Mouse (Mus musculus) stomach, postnatal 0 days (tissue): Measurements from ENCODE around the gene Fam3a. TPM values are rescaled to one million over a fixed set of nuclear protein-coding genes. Genes with fewer than 3 reads are reported as not detected.

Experiments
- ATAC-seq: fragments of 200-750 bp; cut with Nextera tagmentation; 2 replicates; pipeline ENCODE4 v1.8.0; 2017; ENCODE audit not compliant: low FRiP score, low TSS enrichment
- DNase-seq: peaks from one replicate; pipeline ENCODE4 v3.0.0-alpha.2; 2016; ENCODE audit warnings: low spot score
- H3K27ac ChIP-seq: fragments of 300-500 bp; sonication (generic); replicated peaks from 2 replicates; pipeline ENCODE4 v1.5.1; 2014; ENCODE audit warnings: mild to moderate bottlenecking, control low read depth
- H3K27me3 ChIP-seq: fragments of 300-500 bp; sonication (generic); 2 replicates; pipeline ENCODE4 v1.6.1; 2014; ENCODE audit warnings: low read length; ENCODE audit not compliant: control insufficient read depth, insufficient read depth
- H3K36me3 ChIP-seq: fragments of 300-500 bp; sonication (generic); 2 replicates; pipeline ENCODE4 v1.6.1; 2014; ENCODE audit warnings: low read length, mixed read lengths; ENCODE audit not compliant: control insufficient read depth, insufficient read depth
- H3K4me1 ChIP-seq: fragments of 300-500 bp; sonication (generic); replicated peaks from 2 replicates; pipeline ENCODE4 v1.6.1; 2014; ENCODE audit warnings: antibody characterized with exemption; ENCODE audit not compliant: control insufficient read depth, insufficient read depth
- H3K4me2 ChIP-seq: fragments of 300-500 bp; sonication (generic); replicated peaks from 2 replicates; pipeline ENCODE4 v1.6.1; 2014; ENCODE audit warnings: low read depth, mild to moderate bottlenecking, control low read depth, moderate library complexity
- H3K4me3 ChIP-seq: fragments of 300-500 bp; sonication (generic); 2 replicates; pipeline ENCODE4 v1.5.1; 2014; ENCODE audit warnings: low read depth, low read length, control low read depth
- H3K9ac ChIP-seq: fragments of 300-500 bp; sonication (generic); 2 replicates; pipeline ENCODE4 v1.6.1; 2014; ENCODE audit warnings: mild to moderate bottlenecking, low read length, control low read depth, mixed read lengths
- H3K9me3 ChIP-seq: fragments of 300-500 bp; sonication (generic); 2 replicates; pipeline ENCODE4 v1.6.1; 2016; ENCODE audit warnings: low read length; ENCODE audit not compliant: control insufficient read depth
- CTCF ChIP-seq: IDR thresholded peaks from 2 replicates; pipeline ENCODE4 v1.5.1; 2016; ENCODE audit warnings: antibody characterized with exemption, low read depth, mild to moderate bottlenecking, moderate library complexity
- EP300 ChIP-seq: optimal IDR thresholded peaks from 2 replicates; pipeline ENCODE3; 2016; ENCODE audit warnings: antibody characterized with exemption
- WGBS: fragments of 180-500 bp; shearing (Covaris S2); extraction: QIAGEN DNeasy Blood & Tissue Kit; methylation state at CpG from one replicate; pipeline ENCODE4 v1.1.7; 2014; 5-methylcytosine and 5-hydroxymethylcytosine counted together
- polyA plus RNA-seq: library from polyadenylated mRNA; unstranded; fragments of >200 nt; fragmentation: Nextera tagmentation; extraction: Ambion mirVana; gene quantifications from 2 replicates; pipeline ENCODE4 v1.2.1, GENCODE M21; 2015

Fam3a gene
- polyA plus RNA-seq, 1 experiment from 2014 or later = 26.0 TPM

DNA sequence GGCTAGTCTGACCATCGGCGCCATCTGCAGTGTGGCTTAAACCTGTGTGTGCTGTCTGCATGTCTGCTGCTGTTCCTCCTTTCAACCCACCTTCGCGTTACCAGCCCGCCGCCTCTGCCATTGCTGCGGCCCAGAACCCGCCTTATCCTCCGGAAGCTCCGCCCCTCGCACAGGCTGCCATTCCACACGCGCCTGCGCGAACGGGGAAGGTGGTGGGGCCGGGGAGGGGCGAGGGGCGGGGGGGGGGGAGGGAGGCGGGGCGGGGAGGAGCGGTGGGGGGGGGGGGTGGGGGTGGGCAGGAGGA is 39.7 kb downstream of the Fam3a start, which contains the start of gene Lage3:
Lage3 (minus strand) TSS at position 152 of the 304 bp plus-strand sequence.
- H3K9ac ChIP-seq = peak within 1 kb of the TSS; percentile 54
- WGBS = 15% methylated on average over 10 of the region's 22 CpGs
- H3K4me1 ChIP-seq = no peaks in the 10 kb centered on the region
- H3K27ac ChIP-seq = peak within 1 kb of the TSS; percentile 30; the same call in 1 of the 2 replicates
- no peaks in the 10 kb centered on the region for H3K27me3 ChIP-seq
- peak within 1 kb of the TSS; percentile 39 for H3K4me3 ChIP-seq
- ATAC-seq (peak; percentile 83; the same call in 1 of the 2 replicates), DNase-seq (peak; percentile 78)
- TF ChIP-seq CTCF (no peak), EP300 (no peak)
- H3K36me3 ChIP-seq = no peaks in the 10 kb centered on the region
- H3K9me3 ChIP-seq = no peaks in the 10 kb centered on the region
- peak within 1 kb of the TSS; percentile 64 for H3K4me2 ChIP-seq

DNA sequence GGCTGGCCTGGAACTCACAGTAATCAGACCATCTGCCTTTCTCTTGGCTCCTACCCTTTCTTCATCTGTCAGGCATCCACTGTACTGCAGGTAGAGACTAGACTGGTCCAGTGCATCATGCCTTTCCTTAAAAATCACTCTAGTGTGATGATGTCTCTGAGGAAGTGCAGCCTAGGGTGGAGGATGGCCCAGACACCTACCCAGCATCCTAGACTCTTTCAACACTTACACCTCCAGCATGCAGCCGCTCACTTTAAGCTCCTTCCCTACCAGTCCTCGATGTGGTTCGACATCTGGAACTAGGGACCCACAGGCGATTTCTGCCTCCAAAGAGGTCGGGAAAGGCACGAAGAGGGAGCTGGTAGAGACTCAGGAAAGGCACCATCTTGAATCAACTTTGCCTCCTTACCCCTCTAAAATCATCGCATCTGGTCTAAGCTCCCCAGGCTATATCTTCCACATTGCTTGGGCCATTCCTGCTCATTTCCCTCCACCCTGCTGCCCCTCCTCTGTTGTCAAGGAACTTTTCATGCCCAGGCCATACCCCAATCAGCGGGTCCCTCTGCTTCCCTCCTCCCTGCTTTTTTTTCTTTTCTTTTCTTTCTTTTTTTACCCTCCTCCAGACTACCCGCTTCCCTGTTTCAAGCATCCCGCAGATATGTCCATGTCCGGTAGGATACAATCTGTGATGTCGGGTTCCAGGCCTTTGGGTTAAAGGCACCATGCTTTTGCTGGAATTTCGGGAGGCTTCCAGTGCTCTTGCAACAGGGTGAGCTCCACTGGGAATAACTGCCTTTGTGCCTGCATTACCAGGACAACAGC is 40.2 kb downstream of the Fam3a start:
- DNase-seq (no peak), ATAC-seq (peak; percentile 29; the same call in 1 of the 2 replicates)
- peak overlapping the region; percentile 64 for H3K4me2 ChIP-seq
- H3K36me3 ChIP-seq = no peaks in the 10 kb centered on the region
- H3K4me1 ChIP-seq = no peaks in the 10 kb centered on the region
- peak overlapping the region; percentile 39 for H3K4me3 ChIP-seq
- no peaks in the 10 kb centered on the region for H3K27me3 ChIP-seq
- peak overlapping the region; percentile 54 for H3K9ac ChIP-seq
- WGBS = 20% methylated on average over 13 of the region's 13 CpGs
- H3K9me3 ChIP-seq = no peaks in the 10 kb centered on the region
- TF ChIP-seq CTCF (no peak), EP300 (no peak)
- H3K27ac ChIP-seq = peak overlapping the region; percentile 30; the same call in 1 of the 2 replicates

Other genes with a start within 250 kb of the Fam3a start
- not detected in 2 replicates for gene Tex28, start 225.4 kb downstream of the Fam3a start, polyA plus RNA-seq
- gene Tktl1, start 216.0 kb downstream of the Fam3a start, polyA plus RNA-seq = 0.08 and 0.13 TPM in 2 replicates
- gene Flna, start 143.5 kb downstream of the Fam3a start, polyA plus RNA-seq = 256 and 289 TPM in 2 replicates
- gene Emd, start 138.6 kb downstream of the Fam3a start, polyA plus RNA-seq = 20.9 TPM in 2 replicates
- 762 and 787 TPM in 2 replicates for gene Rpl10, start 122.5 kb downstream of the Fam3a start, polyA plus RNA-seq
- 59.5 and 71.1 TPM in 2 replicates for gene Taz, start 111.4 kb downstream of the Fam3a start, polyA plus RNA-seq
- 15.6 and 15.8 TPM in 2 replicates for gene Dnase1l1, start 110.9 kb downstream of the Fam3a start, polyA plus RNA-seq
- 106 and 107 TPM in 2 replicates for gene Atp6ap1, start 96.2 kb downstream of the Fam3a start, polyA plus RNA-seq
- gene Gdi1, start 88.3 kb downstream of the Fam3a start, polyA plus RNA-seq = 75.8 and 79.3 TPM in 2 replicates
- 37.6 and 37.8 TPM in 2 replicates for gene Fam50a, start 80.2 kb downstream of the Fam3a start, polyA plus RNA-seq
- 2.9 and 3.2 TPM in 2 replicates for gene Plxna3, start 64.2 kb downstream of the Fam3a start, polyA plus RNA-seq
- gene Lage3, start 39.7 kb downstream of the Fam3a start, polyA plus RNA-seq = 88.1 and 90.9 TPM in 2 replicates
- gene Ubl4a, start 20.1 kb downstream of the Fam3a start, polyA plus RNA-seq = 55.6 and 63.5 TPM in 2 replicates
- gene Slc10a3, start 19.9 kb downstream of the Fam3a start, polyA plus RNA-seq = 20.0 and 20.6 TPM in 2 replicates
- gene Ikbkg, start within 50 bp of the Fam3a start, polyA plus RNA-seq = 15.8 and 16.7 TPM in 2 replicates
- 83.7 and 90.3 TPM in 2 replicates for gene G6pdx, start 35.9 kb upstream of the Fam3a start, polyA plus RNA-seq
- 0.25 TPM in 1 of 2 replicates, not detected in the other for gene Gm6880, start 88.1 kb upstream of the Fam3a start, polyA plus RNA-seq
- gene Olfr1326-ps1, start 181.6 kb upstream of the Fam3a start, polyA plus RNA-seq = not detected in 2 replicates
- gene Olfr1325, start 199.4 kb upstream of the Fam3a start, polyA plus RNA-seq = not detected in 2 replicates